Mouse (Mus musculus) cerebellum, postnatal 36 days (tissue): ENCODE data around the gene Sash1.

Experiments used
- DNase-seq, 2 experiments: peaks; one replicate each; pipeline ENCODE4 v3.0.0; 2021 to 2022; ENCODE audit warnings: mixed read lengths in 2 of 2

The Sash1 gene

DNA sequence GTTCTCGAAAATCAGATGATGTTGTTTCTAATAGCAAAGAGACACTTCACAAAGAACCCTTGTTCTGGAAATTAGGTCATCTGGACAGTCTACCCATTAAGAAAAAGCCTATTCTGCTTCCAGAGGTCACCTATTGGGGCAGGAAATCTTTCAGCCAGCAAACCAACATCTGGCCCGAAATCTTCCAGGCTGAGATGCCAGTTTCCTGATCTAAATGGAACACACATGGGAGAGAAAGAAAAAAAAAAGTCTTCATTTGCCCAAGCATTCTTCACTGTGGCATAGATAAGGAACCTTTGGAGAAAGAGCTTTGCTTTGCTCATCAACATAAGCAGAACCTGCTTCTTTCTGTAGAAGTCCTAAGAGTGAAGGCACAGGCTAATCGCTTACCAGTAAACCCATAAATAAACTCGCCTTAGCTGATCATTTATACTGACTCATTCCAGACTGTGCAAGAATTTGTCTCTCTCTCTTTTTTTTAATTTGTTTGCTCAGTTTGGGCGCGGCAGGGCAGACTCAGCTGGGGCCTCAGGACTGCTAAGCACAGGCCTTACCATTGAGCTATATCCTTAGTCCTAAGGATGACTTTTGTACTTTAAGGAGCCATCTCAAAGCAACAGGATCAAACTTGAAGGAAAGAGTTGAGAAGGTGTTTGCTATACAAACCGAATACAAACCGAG lies 13.1 kb upstream of the Sash1 start:
- DNase-seq: no peak

DNA sequence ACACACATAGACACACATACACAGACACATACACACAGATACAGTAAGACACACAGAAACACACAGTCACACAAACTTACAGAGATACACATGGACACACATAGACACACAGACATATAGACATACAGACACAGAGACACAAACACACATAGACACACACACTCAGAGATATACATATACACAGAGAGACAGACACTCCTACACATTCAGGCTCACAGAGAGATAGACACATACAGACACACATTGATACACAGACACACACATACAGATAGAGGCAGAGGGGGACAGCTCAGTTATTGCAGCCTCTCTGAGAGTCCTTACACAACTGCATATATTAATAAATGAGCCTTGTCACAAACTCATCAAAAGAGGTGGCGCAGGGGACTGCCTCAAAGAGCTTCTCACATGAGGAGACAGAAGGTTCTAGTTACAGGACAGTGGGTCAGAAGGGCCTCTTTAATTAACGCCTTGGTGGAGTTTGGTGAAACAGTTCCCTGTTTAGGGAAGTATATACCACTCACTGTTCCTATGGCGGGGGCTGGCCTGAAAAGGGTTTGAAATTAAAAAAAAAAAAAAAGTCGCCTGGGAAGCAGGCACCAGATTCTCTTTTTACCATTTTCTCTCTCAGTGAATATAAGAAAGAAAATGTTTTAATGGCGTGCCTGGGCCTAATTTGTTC lies 12.4 kb upstream of the Sash1 start:
- no peak for DNase-seq

DNA sequence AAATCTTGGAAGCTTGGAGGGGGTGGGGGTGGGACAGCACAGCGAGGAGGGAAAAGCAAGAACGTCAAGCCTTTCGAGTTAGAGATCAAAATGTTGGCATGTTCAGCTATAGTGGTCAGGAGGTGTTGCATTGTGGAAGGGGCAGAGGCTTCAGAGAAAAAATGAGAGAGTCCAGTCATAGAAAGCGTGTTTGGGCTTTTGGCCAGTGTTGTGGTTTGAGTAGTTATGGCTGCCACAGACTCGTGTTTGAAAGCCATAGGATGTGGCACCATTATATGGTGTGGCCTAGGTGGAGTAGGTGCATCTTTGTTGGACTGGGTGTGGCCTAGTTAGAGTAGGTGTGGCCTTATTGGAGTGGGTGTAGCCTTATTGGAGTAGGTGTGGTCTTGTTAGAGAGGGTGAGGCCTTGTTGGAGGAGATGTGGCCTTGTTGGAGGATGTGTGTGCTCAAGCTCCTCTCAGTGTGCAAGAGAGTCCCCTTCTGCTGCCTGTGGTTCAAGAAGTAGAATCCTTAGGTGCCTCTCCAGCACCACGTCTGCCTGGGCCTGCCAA lies 9.2 kb upstream of the Sash1 start:
- DNase-seq: no peak

DNA sequence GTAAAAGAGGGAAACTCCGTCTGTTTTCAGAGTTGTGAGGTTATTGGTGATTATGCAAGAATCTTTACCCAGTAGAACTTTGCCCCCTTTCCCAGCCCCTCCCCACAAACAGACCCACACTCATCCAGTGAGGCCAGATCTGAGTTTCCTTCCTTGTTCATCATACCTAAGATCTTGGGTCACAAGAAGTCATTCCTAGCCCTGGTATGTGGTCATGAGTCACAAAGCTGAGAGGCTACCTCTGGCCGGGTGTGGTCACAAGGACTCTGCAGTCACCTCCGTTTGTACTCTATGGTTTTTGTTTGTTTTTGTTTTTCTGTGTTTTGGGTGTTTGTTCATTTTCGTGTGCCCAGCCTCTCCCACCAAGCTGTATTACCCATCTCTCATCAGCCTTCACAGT lies 4.6 kb upstream of the Sash1 start:
- DNase-seq: no peak

DNA sequence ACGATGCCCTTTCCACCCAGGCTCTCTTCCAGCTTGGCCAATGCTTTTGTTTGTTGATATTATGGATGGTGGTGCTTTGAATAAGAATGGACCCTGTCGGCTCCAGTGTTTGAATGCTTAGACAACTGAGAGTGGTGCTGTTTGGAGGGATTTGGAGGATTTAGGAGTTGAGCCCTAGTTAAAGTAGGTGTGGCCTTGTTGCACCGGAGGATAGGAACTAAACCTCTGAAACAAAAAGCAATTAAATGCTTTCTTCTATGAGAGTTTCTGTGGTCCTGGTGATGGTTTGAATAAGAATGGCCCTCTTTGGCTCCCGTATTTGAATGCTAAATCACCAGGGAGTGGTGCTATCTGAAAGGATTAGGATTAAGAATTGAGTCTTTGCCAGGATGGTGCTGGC lies 3.5 kb upstream of the Sash1 start:
- no peak for DNase-seq

DNA sequence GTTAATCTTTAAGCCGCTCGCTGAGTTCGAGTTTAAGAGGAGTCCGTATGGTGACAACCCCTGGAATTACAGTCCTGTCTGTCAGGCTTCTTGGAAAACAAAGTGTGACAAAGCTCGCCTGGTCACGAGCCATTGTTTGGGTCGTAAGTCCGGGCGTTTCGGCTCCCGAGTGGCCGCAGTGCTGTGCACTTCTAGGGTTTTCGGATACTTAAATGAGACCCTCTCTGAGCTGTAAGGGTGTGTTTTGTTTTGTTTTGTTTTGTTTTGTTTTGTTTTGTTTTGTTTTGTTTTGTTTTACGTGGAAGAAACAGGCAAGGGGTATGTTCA lies 621 bp upstream of the Sash1 start:
- DNase-seq: peak in 1 of 2 experiments; percentile 27

DNA sequence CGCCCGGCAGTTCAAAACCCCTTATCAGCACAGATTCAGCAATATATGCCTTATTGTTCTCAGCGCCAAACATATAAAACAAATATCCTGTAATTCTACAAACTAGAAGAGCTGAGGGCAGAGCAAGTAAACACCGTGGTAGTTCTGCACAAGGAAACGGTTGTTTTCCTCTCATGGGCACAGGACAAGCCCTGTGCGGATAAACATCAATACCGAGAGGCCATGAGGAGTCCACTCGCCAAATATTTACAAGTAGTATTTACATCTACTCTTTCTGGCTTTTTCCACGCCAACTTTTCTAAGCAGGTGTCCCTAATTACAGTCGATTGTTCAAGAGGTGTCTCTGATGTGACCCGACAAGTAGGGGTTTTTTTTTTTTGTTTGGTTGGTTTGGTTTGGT lies 669 bp downstream of the Sash1 start:
- peak in 1 of 2 experiments; percentile 3 for DNase-seq

DNA sequence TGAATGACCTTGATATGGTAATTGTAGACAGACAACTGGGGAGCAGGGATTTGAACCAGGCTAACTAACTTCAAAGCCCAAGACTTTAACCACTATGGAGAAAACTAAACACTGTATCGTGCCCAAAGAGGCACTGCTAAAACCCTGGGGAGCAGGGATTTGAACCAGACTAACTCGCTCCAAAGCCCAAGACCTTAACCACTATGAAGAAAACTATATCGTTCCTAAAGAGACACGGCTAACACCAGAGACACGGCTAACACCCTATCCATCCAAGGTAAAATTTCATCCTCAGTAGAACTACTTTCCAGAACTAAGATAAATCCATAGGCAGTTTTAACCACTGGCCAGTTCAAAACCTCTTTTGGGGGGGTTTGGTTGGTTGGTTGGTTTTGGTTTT lies 1.3 kb downstream of the Sash1 start:
- no peak for DNase-seq

DNA sequence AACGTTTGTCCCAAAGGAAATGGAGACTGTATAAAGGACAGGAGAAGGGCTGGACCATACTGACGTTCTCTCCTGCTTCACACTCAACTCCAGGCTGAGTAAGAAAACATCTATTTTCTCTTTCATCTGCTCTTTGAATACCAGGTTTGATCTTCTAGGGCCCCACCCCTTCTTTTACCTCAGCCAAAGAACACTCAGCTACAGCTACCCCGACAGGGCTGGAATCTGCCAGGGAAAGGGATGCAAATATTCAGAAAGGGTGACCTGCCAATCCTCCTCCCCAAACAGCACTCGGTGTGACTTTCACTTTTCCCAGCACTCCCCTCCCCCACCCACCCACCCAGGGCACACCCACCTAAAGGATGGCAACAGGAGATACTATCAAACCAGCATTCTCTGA lies 2.2 kb downstream of the Sash1 start:
- no peak for DNase-seq

DNA sequence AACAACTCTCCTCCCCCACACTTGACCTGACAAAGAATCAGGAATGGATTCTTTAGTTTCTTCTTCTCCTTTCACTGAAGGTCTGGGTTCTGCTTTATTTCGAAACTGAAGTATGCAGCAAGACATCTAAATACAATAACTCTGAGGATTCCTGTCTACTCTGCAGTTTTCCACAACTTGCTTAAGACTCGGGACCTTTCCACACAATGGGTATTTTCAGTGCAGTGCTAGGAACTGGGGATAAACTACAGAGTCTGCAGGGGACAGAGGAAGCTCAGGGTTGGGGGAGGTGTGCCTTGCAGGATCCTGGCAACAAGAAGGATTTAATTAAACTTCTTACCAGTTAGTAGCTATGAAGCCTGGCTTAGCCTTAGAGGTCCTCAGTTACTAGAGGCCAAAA lies 4.1 kb downstream of the Sash1 start:
- DNase-seq: no peak

DNA sequence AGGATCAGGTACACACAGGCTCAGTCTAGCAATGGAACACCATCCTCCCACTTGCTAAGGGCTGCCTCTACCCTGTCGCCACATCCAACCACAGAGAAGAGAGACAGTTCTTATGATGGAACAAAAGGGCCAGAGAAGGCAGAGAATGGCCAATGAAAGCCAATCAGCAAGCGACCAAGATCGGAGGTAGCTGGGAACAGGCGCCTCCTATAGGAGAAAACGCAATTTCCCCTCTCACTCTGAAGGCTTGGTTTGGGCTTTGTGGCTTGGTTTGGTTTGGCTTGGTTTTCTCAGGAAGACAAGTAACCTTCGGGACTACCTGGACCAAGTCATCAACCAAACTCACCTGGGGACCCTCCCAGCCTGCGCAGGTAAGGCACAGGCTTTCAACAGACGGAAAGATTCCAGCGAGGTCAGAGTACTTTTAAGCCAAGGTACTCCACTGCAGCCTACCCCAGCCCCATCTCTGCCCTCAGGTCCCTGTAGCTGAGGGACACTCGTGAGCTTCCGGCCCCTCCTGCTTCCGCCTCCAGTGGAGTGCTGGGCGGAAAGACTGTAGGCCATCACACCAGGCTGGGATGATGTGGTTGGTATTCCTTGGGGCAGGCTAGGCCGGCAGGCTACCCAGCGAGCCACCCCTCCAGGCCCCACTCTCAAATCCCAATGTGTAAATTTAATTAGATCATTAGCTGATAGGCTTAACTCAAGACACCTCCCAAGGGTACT lies 4.8 kb downstream of the Sash1 start:
- DNase-seq: no peak

DNA sequence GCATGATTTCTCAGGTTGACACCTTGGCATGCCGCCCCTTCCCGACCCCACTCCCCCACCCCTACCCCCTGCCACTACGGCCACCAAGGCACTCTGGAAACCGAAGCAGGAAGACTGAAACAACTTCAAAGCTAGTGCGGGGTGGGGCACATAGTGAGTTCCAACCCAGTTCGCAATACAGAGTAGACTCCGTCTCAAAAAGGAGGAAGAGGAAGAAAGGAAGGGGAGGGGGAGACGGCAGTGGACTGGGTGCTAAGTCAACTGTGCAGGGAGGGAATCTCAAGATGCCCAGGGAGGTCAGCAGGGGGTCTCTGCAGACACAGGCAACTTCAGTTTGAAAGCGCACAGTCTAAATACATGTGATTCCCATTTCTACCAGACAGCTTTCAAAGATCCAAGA lies 7.0 kb downstream of the Sash1 start:
- DNase-seq: no peak

DNA sequence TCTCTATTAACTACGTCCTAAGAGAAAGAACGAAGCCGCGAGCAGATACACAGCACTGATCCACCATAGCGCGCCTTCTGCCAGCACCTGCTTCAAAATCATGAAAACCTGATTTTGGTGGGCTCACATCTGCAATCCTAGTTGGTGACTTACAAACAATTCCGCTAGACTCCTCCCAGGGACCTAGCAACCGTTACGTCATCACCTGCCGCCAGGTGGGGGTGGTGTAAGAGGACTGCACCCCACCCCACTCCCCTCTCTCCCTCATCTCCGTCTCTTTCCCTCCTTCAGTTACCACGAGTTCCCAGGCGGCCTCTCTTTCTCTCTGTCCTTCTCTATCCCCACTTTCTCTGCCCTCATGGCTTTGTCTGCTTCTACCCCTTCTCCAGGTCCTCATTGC lies 7.5 kb downstream of the Sash1 start:
- no peak for DNase-seq

DNA sequence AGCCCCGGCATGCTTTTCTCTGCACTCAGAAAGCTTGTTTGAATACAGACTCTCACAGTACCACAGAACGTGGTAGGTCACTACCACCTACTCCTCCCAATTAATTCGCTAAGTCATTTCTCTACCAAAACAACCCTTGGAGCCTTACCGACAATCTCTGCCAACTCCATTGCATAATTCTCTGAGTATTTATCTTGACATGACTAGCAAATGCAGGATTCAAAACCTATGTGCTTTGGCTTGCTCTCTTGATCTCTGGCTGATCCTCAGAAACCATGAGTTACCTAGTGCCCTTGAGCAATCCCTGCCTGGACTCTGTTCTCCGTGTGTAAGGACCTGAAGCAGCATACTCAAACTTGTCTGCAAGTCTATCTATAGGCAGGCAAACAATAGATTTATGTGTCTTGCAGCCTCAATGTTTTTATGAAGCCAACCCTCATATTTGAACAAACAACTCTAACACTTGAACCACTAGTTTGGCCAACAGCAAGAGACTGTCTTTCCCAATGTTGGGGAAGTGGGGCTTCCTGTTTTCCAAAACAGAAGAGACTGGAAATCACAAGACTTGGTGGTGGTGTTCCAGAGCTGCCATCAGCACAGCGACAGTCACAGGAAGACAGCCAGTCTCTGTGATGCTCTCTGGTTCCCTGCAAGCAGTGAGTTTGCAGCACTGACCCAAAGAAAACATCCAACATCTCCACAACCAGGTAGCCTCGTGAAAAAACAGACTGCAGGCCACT lies 12.1 kb downstream of the Sash1 start:
- DNase-seq: no peak

DNA sequence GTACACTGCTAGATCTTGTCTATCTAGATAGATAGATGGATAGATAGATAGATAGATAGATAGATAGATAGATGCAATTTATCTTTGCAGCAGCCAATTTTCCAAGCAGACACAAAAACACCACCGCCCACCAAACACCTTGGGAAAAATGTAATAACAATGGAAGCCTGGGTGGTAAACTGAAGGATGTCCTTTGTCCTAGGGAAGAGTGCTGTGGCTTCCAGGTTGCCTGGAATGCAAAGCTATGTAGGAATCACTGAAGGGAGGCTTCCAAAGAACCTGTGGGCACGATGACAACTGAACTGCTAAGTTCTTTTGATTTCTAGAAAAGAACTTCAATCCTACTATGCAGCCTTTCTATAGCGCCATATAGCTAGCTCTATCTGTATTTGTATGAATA lies 13.1 kb downstream of the Sash1 start:
- no peak for DNase-seq

DNA sequence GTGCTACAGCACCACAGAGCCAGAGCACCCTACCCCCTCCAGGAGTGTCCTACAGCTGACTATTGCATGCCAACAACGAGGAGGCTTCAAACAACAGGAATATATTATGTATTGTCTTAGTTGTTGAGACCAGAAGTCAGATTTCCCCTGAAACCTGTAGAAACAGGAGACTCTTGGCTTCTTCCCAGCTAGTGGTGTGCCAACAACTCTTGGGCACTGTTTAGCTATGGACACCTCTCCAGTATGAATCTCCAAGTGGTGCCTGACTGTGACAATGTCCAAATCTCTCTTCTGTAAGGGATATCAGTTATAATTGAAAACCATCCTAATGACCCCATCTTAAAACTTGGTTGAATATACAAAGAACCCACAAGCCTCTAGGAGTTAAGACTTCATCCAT lies 13.9 kb downstream of the Sash1 start:
- no peak for DNase-seq

DNA sequence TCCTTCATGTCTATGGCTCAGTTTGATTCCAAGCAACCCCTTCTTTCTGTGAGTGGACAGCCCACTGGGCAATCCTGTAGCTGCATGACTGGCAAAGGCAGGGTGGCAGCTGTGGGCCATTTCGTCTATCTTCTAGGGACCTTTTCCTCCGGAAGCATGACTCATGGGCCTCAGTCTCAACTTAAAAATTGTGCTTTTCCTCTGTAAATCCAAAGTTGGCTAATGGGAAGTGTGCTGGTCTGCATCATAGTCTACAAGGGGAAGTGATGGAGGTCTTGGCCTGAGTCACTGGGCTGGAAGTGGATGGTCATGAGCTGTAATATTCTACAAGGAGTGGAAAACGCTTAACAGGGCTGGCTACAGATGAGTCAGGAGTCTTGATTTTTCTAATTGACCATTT lies 15.5 kb downstream of the Sash1 start:
- DNase-seq: no peak

DNA sequence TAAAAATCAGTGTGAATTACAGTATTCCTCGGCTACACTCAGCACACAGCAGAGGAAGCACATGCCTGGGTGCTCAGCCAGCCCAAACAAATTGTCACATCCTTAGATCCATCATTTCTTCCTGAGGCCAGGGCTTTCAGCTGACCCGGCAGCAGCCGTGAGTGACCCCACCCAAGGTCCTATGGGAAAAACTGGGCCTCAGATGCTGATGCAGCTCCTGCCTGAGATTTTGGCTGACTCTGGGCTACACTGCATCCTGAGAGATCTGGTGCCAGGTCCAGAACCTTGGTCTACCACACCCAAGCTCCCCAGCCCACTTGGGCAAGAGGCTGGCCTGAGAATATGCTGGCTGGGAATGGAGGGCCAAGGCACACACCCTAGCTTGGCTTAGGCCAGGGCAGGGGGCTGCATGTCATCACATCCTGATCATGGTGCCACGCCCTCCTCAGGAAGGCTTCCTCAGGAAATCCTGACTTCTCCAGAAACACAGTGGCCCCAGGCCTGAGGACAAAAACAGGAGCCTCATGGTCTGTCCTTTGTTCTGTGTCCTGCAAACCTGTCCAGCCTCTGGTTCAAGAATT lies 19.7 kb downstream of the Sash1 start:
- DNase-seq: no peak

DNA sequence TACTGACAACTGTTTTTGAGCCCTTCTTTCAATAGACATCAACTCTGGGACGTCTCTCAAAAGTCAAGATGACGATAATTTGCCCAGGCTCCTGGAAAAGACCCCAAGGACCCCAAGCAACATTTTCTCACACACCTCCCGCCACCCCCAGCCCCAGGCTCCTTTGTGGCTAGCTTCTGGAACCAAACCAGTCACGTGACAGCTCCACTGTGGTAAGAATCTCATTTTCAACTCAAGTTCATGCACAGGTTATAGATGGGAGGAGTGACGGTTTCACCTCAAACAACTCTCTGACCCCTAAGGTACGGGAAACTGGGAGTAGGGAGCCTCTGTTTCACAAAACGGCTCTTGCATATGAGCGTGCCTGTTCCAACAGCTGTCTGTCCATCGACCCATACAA lies 25.2 kb downstream of the Sash1 start:
- DNase-seq: no peak

DNA sequence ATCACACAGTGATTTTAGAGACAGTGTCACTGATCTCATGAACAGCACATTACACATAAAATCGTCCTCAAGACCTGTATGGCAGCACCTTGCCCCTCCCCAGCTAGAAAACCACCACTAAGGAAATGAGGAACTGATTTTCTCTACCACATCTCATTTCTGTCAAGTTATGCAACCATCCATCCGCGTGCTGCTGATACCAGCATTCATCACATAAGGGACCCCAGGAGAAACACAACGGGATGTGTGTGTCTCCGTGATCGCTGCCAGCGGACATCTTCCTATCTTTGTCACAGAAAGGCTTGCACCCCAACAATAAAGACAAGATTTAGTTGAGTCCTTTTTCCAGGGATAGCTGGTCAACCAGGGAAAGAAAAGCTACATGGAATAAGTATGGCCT lies 27.2 kb downstream of the Sash1 start:
- no peak for DNase-seq

DNA sequence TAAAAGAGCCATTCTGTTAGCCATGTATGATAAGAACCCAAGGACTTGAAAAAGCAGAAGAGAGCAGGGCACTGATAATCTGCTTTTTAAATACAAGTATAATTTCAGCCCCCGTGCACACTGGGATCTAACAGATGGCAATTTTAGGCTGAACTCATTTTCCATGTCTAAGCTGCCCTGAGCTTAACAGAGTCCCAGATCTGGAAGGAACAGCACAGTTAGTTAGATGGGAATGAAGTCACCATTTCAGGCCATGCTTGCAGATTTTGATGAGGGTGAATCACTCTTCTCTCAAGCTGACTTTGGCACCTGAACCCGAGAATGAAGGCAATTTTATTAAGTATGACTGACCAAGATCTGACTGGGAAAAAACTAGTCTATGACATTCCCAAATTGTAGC lies 28.9 kb downstream of the Sash1 start:
- no peak for DNase-seq

DNA sequence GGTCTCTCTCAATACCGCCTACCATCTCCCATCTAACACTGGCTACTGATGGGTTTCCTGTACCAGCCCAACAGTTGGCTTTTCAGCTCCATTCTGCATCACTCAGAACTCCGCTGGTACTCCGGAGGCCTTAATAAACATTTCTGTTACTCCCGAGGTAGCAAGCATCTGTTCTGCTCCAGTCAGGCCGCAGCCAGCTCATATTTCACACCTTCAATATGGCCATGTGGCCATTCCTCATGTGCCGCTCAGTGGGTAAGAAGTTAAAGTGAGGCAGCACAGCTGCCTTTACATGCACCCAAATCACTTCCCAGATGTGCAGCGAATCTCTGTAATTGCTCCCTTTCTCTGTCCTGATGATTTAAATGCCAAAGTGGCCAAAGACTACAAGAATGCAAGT lies 32.5 kb downstream of the Sash1 start:
- DNase-seq: no peak

DNA sequence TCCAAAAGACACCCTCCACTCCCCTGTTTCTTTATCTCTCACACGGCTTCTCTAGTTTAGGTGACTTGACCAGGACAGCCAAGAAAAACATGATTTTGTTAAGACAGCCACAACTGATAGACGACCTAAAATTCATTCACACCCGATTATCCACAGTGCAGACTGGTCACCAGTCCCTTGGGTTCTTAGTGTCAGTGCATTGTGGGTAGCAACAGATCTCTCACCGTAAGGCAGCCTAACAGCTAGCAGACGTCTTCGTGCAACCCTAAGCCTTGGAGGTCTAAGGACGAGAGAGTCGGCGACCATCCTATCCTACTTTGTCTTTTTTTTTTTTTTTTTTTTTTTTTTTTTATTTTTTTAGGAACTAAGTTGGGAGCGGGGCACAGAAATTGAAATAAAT lies 34.2 kb downstream of the Sash1 start:
- DNase-seq: no peak
